Mouse (Mus musculus) spleen, postnatal 36 days (tissue): Measurements from ENCODE around the gene Gsdme.
A peak's percentile ranks its signal among the peaks of the same experiment; 100 is the strongest.

Experiments used
- DNase-seq, 2 experiments: peaks; one replicate each; pipeline ENCODE4 v3.0.0; 2022; ENCODE audit warnings: low spot score in 2 of 2, mixed read lengths in 1 of 2

Gene Gsdme

DNA sequence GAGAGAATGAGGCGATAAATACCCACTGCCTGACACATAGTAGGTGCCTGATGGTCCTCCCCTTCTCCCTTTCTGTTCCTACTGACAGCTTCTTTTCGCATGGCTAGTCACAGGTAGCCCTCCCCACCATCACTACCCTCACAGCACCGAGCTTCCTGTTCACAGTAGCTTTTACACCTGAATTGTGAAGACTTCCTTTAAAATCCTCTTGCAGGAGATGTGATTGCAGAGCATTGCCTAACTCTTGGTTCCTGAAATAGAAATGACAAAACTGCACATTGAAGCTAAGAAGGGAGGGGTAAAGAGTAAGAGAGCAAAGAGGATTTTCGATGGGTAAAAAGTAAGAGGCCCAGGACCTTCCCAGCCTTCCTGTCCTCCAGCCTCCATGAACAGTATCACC, 18.7 kb downstream of the Gsdme start:
- peak in 1 of 2 experiments; percentile 31 for DNase-seq

DNA sequence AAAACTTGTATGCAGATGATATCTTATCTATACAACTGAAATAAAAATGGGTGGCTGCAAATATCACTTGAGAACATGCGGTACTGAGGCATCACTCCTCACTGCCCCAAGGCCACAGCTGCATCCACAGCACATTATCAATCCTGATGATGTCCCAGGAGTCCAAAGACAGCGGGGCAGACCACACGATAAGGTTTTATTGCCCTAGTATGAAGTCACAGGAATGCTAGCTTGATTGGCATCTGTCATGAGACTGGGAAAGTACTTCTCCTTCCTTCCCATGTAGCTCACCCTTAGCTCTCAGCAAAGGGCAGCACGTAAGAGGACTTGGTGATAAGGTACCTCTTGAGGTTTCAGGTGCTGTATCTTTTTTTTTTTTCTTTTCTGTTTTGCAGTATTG, 19.5 kb downstream of the Gsdme start:
- no peak for DNase-seq

DNA sequence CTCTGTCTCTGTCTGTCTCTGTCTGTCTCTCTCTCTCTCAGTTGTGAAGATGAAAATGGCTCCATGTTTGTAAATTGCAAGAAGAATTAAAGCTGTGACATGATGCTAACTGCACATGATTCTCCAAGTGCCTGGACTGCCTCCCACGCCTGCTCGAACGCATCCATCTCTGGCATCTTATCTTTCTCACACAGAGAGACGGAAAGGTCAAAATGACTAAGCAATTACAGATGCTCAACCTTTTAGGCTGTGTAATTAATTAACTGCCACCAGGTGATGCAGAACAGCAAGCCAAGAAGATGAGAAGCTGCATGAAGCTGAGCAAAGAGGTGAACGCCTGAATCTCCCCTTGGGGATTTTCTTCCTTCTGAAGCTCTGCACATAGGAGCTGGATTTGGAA, 23.2 kb downstream of the Gsdme start:
- no peak for DNase-seq

DNA sequence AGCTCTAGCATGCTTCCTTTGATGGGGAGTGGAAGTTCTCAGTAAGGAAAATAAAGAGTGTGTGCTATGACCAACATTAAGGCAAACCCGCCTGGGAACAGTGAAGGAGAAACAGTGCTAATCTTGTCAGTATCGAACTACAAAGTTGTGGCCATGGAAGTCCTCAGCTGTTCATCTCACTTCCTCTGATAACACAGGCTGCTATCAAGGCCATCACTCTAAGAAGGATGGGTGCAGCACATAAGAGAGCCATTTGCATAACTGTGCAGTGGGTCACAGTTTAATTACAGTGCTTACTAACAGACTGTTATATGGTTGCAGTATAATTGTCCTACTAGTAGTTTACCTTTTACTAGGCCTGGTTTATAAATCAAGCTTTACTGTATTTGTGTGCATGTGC, 23.8 kb downstream of the Gsdme start:
- no peak for DNase-seq

GRCm38 (mm10) chr6:50237963-50238362, 25.7 kb downstream of the Gsdme start:
- DNase-seq = no peak

GRCm38 (mm10) chr6:50232984-50233383, 30.7 kb downstream of the Gsdme start:
- no peak for DNase-seq

DNA sequence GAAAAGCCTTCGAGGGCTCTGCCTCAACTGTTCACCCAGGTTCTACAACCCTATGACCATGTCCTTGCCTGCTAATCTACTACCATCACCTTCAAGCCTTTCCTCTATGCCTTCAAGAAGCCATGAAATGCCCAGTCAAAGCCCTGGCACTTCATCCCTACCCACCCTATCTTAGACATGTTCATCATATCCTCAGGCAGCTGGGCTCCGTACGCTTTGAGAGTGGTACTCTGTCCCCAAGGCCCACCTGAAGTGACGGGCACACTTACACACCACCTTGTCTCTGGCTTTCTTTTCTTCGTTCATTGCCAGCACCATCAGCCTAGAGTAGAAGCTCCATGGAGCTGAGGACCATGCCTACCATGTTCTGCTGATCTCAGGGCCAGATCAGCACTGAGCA, 32.4 kb downstream of the Gsdme start:
- DNase-seq = no peak

DNA sequence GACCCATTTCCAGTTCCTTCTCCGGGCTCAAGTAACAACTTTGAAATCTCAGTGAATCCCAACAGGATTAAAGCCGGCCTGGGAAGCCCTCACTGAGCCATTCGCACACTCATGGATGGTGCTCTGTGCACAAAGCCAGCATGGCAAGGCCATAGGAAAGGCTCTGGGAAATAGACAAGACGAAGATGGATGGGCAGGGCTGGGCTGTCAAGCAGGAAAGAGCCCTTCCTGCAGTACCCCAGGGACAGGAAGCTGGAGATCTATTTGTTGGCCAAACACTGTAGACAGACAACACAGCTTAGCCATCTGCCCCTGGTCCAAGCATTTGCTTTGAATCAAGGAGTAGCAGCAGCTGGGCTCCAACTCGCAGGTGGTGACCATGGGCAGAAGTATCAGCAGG, 35.5 kb downstream of the Gsdme start:
- no peak for DNase-seq

DNA sequence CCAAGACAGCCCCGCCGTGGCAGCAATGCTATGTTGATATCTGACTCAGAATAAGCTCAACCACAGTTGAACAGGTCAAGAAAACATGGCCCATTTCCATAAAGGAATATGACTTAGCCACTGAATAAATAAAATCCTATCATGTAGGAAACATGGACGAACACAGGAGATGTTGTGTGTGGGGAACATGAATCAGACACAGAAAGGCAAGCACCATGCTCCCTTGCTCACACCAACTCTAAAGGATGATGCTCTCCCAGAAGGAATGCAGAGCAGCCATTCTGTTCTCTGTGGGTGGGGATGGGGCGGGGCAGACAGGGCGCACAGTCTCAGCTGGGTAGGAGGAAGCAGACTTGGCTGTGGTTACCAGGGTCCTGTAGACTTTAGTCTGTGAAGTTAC, 38.4 kb downstream of the Gsdme start:
- DNase-seq = no peak

DNA sequence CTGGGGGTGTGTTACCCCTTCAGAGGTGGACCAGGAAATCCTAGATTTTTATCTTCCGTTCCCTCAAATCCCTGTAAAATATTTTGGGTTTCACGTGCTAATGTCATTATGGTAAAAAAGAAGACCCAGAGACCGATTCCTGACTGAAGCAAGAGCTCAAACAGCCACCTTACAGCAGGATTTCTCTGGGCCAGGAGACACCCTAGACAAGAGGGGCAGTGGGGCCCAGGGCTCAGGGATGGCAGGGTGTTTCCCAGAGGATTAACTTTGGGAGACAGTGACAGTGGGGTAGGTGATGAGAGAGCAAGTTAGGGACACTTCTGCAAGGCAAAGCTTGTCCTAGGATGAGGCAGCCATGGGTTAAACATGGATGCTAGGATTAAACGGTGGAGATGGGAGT, 40.1 kb downstream of the Gsdme start:
- DNase-seq = no peak

GRCm38 (mm10) chr6:50222986-50223385, 40.7 kb downstream of the Gsdme start:
- no peak for DNase-seq

DNA sequence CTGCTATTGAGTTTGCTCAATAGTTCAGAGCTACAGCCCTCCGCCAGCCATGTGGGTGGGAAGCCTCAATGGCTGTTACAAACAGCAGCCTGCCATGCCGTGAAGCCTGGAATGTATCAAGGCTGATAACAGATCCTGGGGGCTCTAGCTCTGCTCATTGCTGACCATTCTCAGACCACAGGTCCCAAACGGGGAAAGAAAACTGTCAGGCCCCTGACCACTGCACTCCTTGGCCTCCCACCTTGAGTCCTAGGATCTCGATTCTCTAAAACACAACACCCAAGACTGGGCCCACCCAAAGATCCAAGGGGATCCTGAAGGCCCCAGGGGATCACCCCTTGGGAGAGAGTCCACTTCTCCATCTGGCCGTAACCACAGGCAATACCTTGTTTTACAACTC, 41.3 kb downstream of the Gsdme start:
- DNase-seq = no peak

- DNase-seq = peak; percentile 9 to 12
Observed at GRCm38 (mm10) chr6:50220863-50221262, 42.8 kb downstream of the Gsdme start.

DNA sequence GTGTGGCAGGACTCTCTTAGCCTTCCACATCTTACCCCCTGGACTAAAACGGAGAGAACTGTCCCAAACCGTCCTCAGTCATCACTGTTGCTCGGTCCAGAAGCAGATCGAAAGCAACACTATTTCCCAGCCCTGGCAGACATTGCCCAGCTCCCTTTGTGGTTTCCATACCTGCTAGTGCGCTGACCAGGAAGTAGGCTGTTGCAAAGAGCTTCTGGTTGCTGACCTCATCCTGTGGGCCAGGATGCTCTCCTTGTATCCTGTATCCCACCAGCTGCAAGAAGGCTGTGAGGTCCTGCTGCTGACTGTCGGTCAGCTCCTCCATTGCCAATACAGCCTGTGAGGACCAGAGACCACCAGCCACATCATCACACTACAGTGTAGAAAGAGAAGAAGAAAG, 44.6 kb downstream of the Gsdme start:
- no peak for DNase-seq

GRCm38 (mm10) chr6:50218628-50219027, 45.0 kb downstream of the Gsdme start:
- no peak for DNase-seq

- DNase-seq = no peak
Observed at GRCm38 (mm10) chr6:50215986-50216385, 47.7 kb downstream of the Gsdme start.

- no peak for DNase-seq
Observed at GRCm38 (mm10) chr6:50215373-50215745, 48.3 kb downstream of the Gsdme start.

- DNase-seq = no peak
Observed at GRCm38 (mm10) chr6:50214711-50215372, 48.8 kb downstream of the Gsdme start.

- no peak for DNase-seq
Observed at GRCm38 (mm10) chr6:50205093-50205492, 58.6 kb downstream of the Gsdme start.

DNA sequence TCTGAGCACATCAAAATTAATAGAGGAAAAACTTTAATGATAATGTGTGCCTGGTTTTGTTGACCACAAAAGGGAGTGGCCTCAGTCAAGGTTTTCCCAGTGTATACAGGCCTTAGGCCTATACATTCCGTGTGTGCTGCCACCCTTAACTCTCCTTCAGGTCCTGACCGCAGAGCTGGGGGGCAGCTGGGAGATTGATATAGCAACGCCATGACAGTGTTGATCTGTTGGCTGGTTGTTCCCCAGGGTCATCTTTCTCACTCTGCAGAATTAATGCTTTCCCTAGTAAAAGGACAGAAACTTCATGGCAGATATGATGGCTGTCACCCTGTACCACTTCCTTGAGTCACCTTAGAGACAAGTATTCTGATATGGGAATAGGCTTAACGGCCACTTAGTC, 59.3 kb downstream of the Gsdme start:
- DNase-seq = no peak

- no peak for DNase-seq
Observed at GRCm38 (mm10) chr6:50193851-50194250, 69.8 kb downstream of the Gsdme start.

DNA sequence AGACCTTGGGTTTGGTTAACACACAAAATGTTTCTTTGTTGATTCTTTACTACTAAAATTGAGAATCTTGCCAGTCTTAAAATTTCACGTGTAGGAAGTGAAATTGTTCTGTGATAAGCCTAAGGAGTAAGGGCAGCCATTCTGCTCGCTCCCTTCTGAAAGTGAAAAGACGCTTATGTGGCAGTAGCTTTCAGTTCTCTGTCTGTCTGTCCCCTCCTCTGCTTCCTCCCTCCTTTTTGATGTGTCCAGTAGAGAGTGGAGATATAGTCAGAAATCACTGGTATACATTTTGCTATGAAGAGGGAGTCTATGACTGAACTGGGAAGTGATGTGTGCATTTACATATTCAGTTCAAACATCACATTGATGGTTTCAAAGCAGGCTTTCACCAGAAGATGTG, 70.8 kb downstream of the Gsdme start:
- no peak for DNase-seq

- DNase-seq = no peak
Observed at GRCm38 (mm10) chr6:50192169-50192568, 71.5 kb downstream of the Gsdme start.

DNA sequence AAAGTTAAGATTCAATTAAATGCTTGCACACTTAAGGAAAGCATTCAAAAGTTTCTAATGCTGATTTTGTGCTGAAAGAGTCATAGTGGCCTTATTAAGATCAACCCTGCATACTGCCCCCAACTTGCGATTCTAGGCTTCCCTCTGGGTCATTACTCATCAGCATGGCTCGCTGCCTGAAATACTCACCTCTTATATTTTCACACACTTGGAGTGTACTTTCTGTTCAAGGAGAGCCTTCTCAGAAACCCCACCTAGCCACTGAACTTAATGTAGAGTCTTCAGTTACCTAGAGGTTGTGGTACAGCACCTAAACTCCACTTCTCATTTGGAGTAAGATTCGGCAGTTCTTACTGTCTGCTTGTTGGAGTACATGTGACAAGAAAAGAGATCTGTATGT, 72.1 kb downstream of the Gsdme start:
- DNase-seq = no peak
